8 mouse cellular contexts compared by ENCODE assay signal in genomic region chr5:134544516-134545241, GRCm38 (mm10). TPM values are rescaled to one million over a fixed set of nuclear protein-coding genes. Genes with fewer than 3 reads are reported as not detected.
DNase-seq lines count a peak whose midpoint lies in the region; ATAC-seq lines count a peak whose summit lies in the region.

No protein-coding gene starts in this region.

- ATAC-seq in inflammation-experienced regulatory T-cells, adult 6 months: no peak

- peak; percentile 76 for DNase-seq in kidney, postnatal 10 days
- DNase-seq in kidney, adult 11 months: no peak
- peak; percentile 77 for DNase-seq in R1 (ENCODE audit: low read depth, low spot score)
- DNase-seq in cerebellum, postnatal 25 days: peak; percentile 54 to 62
- peak; percentile 76 to 77 for DNase-seq in kidney, postnatal 4 days
- DNase-seq in spleen, adult 18-20 months: no peak
- no peak for DNase-seq in urinary bladder, postnatal 4 days (ENCODE audit: low spot score in 2 of 2)

RNA-seq across cellular contexts. Expression of gene Clip2, which starts 7.6 kb away (rescaled TPM):
- polyA plus RNA-seq in inflammation-experienced regulatory T-cells, adult 6 months (2017; shearing (Covaris generic)): under 1 TPM; 0.55 to 0.88 (median 0.74) TPM

RNA-seq across cellular contexts. Expression of gene Syna, which starts 15.3 kb away (rescaled TPM):
- polyA plus RNA-seq in inflammation-experienced regulatory T-cells, adult 6 months (2017; shearing (Covaris generic)): 1 to 10 TPM in 1 of 3 experiments, under 1 TPM in 1, not detected in 1; 0.28 to 1.1 TPM

RNA-seq across cellular contexts. Expression of gene Rfc2, which starts 36.5 kb away (rescaled TPM):
- 100 to 1,000 TPM; 140 to 223 (median 144) TPM for polyA plus RNA-seq in inflammation-experienced regulatory T-cells, adult 6 months (2017; shearing (Covaris generic))

Comparison
In these comparisons a context has a peak if more than half of its experiments do, and no peak if none do; other contexts are left out.
1. DNase-seq: peak in kidney, postnatal 10 days (single experiment), R1 (single experiment), cerebellum, postnatal 25 days (2 of 2) and kidney, postnatal 4 days (2 of 2); none in kidney, adult 11 months (single experiment), spleen, adult 18-20 months (0 of 2) and urinary bladder, postnatal 4 days (0 of 2).